Mouse (Mus musculus) right cerebral cortex, postnatal 25 days (tissue): ENCODE measurements around the gene Slc35f2.

ENCODE experiments used
- DNase-seq: peaks from one replicate; pipeline ENCODE4 v3.0.0; 2022

Gene Slc35f2

GRCm38 (mm10) chr9:53771344-53772021 lies at the start of gene Slc35f2:
TSS of gene Slc35f2 (plus strand) at chr9:53771538.
- DNase-seq, result peak; percentile 42

DNA sequence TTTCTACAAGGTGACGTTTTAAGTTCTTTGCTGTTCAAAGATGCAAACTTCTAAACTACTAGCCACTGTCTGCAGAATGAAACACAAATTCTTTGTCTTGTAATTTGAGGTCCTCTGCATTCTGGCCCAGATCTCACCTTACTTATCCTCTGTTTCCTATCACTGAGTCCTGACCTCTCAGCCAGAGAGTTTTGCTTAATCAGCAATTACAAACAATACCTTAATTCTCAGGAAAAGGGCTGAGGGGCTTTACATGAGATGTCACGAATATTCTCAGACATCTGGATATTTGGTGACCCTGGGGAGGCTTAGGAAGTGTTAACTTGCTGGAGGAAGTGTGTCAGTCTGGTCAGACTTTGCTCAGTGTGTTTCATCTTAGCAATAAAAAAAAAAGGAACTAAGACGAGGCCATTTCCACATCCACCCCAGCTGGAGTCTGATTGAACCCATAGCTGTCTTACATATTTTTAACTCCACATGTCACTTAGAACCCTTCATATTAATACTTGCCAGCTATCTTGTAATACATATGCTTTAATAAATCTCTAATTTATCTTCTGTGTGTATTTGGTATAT lies 30.4 kb upstream of the Slc35f2 start:
- DNase-seq, result no peak

GRCm38 (mm10) chr9:53750411-53750810 lies 20.9 kb upstream of the Slc35f2 start:
- no peak for DNase-seq

- DNase-seq, result no peak
These were observed 20.4 kb upstream of the Slc35f2 start for GRCm38 (mm10) chr9:53750899-53751298.

DNA sequence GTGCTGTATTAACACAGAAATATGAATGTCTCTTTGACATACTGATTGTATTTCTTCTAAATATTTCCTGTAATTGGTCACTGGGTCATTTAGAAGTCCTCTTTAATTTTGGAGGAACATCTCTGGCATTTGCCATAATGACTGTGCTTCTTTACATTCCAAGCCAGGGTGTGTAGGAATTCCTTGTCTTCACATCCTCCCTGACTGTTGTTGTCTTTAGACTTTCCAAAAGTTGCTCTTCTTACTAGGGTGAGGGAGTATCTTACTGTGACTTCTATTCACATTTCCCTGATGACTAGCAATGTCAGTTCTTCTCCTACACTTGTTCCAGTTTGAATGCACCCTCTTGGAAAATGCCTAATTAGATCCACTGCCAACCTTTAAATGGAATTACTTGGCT lies 16.5 kb upstream of the Slc35f2 start:
- DNase-seq, result no peak

GRCm38 (mm10) chr9:53758142-53758541 lies 13.2 kb upstream of the Slc35f2 start:
- no peak for DNase-seq

GRCm38 (mm10) chr9:53764697-53765096 lies 6.6 kb upstream of the Slc35f2 start:
- no peak for DNase-seq

DNA sequence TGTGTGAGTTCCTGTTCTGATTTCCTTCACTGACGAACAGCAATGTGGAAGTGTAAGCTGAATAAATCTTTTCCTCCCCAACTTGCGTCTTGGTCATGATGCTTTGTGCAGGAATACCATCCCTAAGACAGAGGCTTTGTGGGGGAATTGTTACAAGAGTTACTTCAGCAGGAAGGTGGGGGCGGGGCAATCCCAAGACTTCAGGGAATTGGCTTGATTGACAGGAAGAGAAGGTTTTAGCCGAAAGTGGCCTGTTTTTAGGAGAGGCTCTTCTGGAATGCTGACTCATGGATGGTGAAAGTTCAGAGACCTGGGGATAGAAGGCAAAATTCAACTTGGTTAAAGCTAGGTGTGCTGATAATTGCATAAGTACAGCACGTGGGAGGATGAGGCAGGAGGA lies 2.9 kb upstream of the Slc35f2 start:
- no peak for DNase-seq

GRCm38 (mm10) chr9:53770771-53771343 lies 481 bp upstream of the Slc35f2 start:
- DNase-seq, result no peak

DNA sequence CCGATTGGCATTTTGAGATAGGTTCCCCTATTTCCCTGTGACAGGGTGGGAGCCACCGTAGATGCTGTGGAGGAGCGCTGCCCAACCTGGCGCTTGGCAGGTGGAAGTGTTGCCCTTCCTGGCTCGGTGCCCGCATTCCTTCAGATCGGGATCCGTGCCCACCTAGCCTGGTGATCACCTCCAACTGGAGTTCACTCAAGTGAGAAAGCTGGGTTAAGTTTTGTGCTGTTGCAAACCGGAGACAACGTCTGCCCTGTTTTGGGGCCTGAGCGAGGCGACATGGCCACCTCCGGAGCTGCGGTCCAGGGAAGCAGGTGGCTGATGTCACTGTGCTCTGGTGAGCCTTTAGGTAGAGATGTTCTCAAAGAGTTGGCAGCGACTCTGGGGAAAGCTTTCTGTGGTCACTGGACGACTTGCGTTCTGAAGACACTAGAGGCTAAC lies 803 bp downstream of the Slc35f2 start:
- peak; percentile 20 for DNase-seq

GRCm38 (mm10) chr9:53775511-53775910 lies 4.2 kb downstream of the Slc35f2 start:
- DNase-seq, result no peak

DNA sequence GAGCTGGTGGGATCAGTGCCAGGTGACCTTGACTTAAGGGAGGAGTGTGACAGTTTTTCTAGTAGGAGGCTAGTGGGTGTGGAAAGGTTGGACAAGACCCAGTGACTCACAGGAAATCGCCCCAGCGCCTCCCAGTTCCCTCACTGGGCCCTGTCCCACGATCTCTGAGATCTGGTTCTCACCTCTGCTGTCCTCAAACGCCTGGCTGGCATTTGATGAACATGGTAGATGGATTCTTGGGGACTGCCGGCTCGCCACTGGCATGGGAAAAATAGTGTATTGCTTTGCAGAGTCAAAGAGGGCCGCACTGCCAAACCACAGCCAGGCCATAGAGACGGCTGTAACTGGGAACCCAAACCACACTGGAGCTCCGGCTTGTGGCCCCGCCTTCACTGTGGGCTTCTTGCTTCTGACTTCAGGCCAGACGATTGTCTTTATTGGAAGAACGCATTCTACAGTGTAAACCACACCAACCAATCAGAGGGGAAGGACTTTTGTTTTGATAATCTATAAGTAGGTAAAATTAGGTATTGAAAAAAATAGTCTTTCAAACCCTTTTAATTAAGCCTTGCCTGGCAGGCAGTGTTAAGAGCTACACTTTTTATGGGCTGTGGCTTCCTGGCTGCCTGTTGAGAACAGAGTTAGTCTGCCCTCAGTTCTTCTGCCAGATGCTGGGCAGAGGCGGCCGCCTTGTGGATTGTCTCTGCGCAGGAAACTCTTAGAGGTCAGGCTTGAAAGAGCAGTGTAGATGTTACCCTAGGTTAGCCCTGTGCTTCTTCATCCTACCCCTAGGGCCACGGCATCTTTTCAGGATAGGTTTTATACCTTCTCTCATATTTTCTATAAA lies 15.4 kb downstream of the Slc35f2 start:
- DNase-seq, result no peak

- no peak for DNase-seq
These were observed 22.5 kb downstream of the Slc35f2 start for GRCm38 (mm10) chr9:53793830-53794330.

GRCm38 (mm10) chr9:53794490-53794889 lies 23.2 kb downstream of the Slc35f2 start:
- DNase-seq, result no peak

DNA sequence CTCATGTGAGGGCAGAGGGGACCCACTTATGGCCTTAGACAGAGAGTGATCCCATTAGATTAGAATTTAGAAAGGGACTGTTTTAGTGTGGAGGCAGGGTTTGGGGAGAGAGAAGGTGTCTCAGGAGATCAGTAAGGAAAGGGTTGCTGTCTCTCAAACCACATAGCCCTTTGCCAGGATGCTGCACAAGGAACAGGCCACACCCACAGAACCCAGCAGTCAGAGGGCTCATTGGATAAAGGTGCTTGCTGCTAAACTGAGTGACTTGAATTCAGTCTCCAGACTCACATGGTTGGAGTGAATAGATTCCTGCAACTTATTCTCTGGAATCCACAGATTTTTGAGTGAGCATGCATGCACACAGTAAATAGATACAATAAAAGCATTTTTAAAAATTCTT lies 24.0 kb downstream of the Slc35f2 start:
- DNase-seq, result no peak

DNA sequence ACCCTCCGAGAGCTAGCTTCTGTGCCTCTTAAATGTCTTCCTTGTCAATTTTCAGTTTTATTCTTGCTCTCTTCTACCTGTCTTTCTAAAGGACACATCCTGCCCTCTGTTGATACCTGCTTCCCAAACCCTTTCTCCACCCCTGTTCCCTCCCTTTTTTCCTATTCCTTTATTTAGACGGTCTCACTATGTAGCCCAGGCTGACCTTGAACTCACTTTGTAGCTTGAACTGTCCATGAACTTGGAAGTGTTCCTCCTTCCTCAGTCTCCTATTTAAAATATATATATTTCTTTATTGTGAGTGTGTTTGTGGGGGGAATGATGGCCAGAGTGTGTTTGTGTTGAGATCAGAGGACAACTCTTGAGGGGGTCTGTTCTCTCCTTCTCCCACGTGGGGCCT lies 25.0 kb downstream of the Slc35f2 start:
- no peak for DNase-seq

- no peak for DNase-seq
These were observed 25.8 kb downstream of the Slc35f2 start for GRCm38 (mm10) chr9:53797141-53797540.

- DNase-seq, result no peak
These were observed 31.6 kb downstream of the Slc35f2 start for GRCm38 (mm10) chr9:53802921-53803320.

GRCm38 (mm10) chr9:53806496-53807086 lies 35.3 kb downstream of the Slc35f2 start:
- DNase-seq, result no peak

DNA sequence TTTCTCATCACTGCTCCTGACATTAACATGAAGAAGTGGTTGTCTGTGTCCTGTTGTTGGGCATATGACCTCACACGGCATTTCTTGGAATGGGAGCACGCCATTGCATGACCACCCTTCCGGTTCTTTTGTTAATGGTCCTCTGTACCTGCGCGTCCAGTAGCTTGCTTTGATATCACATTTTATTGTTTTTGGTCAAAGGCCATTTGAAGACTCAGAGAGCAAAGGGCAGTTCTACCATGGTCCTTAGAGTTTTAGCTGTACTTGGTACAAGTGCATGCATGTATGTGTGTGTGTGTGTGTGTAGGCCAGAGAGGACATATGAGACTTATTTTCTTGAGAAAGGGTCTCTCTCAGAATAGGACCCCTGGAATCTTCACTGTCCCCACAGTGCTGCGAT lies 42.1 kb downstream of the Slc35f2 start:
- DNase-seq, result no peak

GRCm38 (mm10) chr9:53818760-53819159 lies 47.4 kb downstream of the Slc35f2 start:
- peak; percentile 34 for DNase-seq

DNA sequence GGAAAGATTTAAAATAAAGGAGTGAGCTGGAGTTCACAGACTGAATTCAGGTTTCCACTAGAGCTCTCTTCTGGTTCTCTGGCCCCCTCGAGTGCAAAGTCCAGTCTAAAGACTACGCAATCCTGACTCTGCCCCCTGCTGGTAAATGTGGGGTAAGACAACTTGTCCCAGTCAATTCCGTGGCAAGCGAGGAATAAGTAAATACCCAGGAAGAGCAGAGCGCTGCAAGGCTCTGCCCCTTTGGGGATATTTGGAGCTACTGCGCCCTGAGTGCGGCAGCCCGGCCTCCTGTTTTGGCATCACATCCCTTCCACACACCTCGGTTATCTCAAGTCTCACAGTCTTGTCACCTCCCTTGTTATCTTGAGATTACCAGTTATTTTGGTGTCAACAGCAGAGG lies 54.0 kb downstream of the Slc35f2 start:
- DNase-seq, result no peak
